Mouse (Mus musculus) right cerebral cortex, postnatal 10 days (tissue): ENCODE results near the gene Mtss1l.

Source experiments
- DNase-seq, 2 experiments: peaks; one replicate each; pipeline ENCODE4 v3.0.0; 2021; ENCODE audit warnings: low spot score in 2 of 2

Gene Mtss1l

DNA sequence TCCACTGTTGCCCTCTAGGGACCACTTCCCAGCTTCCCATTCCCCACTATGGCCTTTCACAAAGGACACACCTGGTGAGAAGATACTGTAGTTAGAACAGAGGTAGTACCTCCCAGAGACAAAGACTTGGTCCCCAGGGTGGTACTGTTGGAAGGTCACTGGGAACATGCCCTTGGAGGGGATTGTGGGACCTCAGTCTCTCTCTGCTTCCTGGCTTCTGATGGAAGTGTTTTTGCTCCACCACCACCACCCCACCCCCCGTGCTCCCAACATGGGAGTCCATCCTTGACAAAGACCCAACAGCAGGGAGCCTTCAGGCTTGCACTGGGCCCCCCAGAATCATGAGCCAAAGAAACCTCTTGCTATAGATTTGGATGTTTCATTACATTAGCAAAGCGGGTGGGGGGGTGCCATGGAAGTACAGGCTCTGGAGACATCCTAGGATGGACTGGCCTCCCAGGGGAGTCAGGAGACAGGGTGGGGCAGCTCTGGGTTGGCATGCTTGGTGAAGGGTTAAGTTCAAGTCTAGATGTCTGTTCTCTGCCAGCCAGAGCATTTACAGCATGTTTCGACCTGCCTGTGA, 14.9 kb upstream of the Mtss1l start:
- DNase-seq, result no peak

DNA sequence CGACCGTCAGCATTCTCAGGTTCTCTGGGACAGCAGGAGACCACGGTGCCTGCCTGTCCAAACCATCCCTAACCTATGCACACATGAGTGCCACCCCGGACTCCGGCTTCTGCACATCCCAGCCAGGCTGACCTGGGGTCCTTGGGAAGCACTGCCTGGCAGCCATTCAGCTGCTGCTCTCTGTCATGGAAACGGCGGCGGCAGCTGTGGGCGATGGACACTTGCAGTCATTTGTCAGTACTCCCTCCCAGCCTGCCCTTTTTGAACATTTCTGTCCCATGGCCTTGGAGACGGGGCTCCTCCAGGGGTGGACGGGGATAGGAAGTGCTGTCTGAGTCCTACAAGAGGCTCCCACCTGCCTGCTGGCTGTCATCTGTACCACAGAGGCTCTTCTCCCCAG, 12.8 kb upstream of the Mtss1l start:
- DNase-seq, result no peak

DNA sequence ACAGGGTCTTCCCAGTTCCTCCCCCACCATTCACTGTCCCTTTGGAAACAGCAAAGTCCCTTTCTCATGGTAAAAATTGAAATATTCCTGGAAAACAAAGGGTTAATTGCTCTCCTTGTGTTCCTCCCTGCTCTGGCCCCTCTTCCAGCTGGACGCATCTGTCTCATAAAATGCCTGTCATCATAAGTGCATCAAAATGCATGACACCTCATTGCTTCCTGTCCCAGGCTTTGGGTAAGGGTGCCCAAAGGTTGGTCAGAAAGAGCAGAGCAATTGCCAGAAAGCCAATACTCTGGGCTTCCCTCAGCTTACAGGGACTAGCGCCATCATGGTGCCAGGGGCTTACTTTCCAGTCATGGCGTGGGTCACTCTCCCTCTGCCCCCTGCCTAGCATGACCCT, 10.7 kb upstream of the Mtss1l start:
- no peak for DNase-seq

DNA sequence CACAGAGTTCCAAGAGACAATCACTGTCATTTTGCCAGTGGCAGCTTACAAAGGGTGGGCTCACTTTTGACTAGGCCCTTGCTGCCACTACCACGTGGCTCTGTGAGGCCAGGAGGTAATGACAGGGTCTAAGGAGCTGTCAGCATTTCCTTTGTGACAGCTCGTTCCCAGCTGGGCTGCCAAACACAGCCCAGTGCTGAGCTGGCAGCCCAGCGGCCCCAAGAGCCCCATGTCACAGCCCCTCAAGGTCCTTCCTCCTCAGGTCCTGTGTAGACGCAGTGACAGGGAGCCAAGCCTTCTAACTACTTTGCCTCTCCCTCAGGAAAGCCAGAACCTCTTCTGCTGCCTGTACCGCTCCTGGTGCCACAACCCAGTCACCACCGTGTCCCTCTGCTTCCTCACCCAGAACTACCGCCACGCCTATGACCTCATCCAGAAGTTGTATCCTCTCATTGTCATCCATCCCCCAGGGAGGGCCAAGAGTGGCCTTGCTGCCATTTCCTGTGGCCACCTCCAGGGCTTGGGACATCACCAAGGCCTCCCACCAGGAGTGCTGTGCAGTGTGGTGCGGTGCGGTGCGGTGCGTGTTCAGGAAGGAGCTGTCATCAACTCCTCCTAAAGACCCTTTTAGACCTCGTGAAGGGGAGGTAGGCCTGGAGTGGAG, 9.9 kb upstream of the Mtss1l start:
- DNase-seq, result peak in 1 of 2 experiments; percentile 57

DNA sequence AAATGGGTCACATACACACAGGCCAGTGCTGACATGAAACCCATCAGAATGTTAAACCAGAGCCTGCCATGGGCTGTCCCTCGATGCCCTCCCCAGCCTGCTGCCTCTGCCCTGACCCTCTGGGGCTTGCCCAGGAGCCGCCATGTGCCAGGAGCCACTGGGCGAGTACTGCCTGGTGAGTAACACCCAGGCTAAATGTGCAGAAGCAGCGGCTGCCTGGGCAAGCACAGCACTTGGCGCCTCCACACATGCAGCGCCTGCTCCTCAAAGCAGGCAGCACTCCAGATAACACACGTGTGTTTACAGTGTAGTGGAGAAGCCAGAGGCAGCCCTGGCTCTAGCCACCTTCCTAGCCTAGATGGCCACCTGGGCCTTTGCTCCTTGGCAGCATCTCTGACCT, 8.2 kb upstream of the Mtss1l start:
- DNase-seq, result peak; percentile 67 to 79

DNA sequence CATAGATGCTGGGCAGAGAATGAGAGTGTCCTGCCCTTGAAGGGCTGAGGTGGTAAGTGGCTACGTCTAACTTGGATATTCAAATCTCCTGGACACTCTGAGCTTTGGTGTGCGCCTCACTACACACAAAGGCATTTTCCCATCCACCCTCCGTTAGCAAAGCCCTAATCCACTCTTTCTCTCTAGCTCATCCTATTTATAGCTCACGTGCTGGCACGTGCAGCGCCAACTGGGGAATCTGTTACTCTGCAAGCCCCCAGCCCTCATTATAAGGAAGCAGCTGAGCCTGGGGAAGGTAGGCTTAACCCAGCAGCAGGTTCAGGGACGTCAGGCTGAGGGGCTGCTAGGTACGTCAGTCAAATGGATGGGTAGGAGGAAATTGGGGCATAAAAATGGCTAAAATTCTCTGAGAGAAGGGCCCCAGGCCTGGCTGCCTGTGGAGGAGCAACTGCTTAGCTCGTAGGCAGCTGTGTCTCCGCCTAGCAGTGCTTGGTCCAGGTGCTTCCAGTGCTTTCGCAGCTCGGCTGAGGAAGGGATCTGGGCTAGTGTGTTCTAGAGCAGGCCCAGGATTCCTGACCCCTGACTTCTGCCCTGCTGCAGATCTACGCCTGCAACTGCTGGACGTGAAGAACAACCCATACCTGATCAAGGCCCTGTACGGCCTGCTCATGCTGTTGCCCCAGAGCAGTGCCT, 6.3 kb upstream of the Mtss1l start:
- peak; percentile 76 to 89 for DNase-seq

DNA sequence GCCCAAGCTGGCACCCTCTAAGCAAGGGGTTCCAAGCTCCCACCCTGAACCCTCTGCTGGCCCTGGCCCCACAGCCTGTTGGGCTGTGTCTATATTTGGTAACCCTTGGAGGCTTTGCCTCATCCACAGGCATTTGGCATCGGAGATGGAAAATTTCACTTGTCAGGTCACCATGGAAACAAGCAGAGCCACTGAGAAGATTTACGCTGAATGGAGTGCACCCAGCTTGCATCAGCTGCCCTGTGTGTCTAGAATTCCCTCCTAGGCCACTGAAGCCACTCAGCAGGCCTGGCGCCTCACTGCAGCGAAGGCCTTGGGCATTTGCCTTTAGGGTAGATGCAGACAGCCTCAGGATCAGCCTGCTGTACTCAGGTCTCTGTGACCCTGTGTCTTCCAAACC, 5.2 kb upstream of the Mtss1l start:
- peak; percentile 82 to 92 for DNase-seq

DNA sequence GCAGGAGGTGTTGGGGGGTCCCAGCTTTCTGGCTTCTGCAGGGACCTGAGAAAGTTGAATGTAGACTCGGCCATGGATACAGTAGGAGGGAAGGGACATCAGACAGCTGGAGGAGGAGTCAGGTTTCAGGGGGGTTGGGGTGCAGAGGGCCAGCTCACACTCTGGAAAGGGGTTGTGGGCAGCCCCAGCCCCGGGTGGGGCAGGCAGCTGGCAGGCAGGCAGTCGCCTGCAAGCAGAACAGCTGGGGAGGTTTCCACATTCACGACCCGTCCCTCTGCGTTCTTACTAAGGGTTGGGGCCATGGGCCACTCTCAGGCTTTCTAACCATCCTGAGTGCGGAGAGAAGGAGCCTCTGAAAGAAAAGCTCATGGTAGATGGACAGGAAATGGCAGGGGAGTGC, 4.1 kb upstream of the Mtss1l start:
- no peak for DNase-seq

DNA sequence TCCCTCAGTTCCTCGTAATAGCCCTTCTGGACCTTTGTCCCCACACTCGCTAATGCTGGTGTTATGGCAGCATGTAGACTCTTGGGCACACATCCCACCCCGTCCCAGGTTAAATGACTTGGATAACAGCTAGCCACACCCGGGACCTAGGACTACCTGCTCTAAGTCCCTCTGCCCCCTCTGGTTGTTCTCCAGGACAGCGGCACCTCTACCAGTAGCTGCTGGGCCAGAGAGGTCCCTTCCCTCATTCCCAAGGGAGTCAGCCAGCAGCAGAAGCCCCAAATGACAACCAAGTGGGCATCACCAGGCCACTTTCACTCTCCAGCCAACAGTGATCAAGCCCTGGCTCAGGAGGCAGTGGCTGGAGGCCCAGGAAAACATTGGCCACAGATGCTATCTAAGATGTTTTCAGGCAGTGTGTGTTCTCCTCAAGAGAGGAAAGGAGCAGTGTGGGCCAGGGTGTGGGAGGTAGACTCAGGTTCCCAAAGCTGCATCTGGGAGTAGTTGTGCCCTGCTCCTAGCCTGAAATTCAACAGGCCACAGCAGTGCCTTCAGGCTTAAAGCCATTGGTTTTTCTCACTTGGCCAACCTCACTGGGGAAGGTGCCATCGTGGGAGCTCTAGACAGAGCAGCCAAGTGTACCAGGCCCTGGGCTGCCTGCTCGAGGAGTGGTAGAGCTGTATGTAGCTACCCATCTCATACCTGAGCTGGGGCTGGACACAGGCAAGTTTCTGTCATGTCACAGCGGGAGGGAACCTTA, 2.9 kb upstream of the Mtss1l start:
- DNase-seq, result peak in 1 of 2 experiments; percentile 58

DNA sequence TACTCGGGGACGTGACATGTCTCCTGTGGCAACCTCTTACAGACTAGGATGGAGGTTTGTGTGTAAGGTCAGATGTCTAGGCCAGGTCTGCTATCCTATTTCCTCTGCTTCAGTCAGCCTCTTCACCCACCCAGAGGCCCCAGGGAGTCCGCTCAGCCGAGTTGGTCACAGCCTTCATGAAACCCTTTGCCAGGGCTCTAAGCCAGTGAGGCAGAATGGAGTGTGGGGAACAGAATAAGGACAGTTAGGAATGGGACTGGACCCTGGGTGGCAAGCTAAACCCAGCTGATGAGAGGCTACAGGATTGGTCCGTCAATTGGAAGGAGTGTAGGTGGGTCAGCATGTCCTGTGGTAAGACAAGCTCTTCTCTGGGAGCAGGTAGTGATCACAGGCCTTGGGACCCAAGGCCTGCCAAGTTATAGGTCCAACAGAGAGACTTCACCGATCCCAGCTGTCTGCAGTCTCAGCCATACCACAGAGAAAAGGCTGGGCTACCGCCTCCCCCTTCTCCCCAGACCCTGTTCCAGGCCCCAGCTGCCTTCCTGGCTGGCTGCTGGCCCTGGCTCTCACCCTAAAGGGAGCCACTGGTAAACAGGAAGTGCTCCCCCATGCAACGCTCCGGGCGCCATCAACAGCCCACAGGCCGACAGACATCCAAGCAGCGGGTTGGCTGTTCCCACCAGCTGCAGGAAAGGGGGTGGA, 2.2 kb upstream of the Mtss1l start:
- DNase-seq, result peak; percentile 84

DNA sequence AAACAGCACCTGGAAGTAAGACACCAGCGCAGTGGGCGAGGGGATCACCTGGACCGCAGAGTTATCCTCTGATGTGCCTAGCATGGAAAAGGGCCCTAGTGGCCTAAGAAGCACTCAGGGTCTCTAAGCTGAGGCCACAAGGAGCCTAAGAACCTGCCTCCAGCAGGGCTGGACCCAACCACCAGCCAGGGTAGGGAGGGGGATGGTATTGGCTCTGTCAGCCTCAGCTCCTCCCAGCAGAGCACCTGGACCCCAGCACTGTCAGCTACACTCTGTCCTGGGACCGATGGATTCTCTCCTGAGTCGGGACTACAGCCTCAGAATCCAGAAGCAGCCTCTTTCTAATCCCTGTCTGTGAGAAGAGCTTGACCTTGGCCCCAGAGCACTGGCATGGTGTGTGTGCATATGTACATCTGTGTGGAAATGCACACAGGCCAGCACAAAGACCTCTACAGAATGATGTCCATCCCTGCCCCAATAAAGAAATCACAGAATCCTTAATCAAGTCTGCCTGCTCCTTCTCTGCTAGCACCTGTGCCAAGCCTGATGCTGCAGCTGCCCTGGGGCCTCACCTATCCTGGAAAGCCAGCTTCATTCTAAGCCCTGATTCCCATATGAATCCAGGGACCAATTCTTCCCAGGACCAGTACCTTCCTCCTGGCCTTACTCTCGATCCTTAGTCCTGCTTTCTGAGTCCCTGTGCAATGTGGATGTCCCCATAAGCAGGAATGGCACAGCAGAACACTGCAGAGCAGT, 1.2 kb upstream of the Mtss1l start:
- no peak for DNase-seq

DNA sequence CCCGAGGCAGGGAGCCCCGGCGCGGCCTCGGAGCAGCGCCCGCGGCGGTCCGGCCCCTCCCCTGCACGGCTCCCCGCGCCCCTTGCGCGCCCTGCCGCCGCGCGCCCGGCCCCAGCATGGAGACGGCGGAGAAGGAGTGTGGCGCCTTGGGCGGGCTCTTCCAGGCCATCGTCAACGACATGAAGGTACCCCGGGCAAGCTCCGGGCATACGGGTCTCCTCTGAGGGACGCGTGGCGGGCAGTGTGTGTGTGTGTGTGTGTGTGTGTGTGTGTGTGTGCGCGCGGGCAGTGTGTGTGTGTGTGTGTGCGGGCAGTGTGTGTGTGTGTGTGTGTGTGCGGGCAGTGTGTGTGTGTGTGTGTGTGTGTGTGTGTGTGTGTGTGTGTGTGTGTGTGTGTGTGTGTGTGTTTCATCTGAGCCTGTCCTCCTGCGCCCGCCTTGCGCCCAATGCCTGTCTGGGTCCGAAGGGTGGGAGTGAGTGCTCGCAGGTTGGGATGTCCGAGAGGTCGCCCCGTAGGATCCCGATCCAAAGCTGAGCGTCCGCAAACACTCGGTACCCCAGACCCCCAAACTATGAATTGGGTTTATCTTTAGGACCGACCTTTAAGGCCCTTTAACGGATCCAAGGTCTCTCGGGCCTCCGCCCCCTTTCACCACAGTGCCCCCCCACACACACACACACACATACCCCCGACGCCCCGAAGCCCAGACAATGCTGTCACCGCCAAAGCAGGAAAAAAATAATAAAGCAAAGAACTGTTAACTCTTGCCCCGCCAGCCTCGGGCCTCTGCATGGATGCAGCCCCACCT, 534 bp downstream of the Mtss1l start:
- DNase-seq, result peak in 1 of 2 experiments; percentile 72

DNA sequence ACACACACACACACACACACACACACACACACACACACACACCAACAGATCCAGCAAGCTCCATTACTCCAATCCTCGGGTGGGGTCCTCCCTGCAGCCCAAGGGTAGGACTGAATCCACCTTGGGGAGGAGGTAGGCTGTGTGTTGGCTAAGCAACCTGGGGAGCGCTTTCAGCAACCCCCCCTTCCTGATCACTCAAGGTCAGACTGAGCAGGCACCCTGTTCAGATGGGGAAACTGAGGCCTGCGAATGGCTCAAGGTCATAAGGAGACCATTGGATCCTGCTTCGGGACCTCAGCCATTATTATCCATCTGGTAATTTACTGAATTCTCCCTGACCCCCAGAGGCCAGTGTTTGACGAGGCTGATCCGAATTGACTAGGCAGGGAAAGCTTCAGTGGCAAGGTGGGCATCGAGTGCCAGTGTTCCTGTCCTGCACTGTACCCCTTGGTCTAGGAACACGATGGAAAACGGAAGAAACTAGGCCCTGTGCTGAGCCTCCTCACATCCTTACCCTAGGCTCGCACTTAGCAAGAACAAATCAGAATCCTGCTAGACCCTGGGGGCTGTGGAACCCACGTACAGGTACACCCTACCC, 1.2 kb downstream of the Mtss1l start:
- DNase-seq, result no peak

DNA sequence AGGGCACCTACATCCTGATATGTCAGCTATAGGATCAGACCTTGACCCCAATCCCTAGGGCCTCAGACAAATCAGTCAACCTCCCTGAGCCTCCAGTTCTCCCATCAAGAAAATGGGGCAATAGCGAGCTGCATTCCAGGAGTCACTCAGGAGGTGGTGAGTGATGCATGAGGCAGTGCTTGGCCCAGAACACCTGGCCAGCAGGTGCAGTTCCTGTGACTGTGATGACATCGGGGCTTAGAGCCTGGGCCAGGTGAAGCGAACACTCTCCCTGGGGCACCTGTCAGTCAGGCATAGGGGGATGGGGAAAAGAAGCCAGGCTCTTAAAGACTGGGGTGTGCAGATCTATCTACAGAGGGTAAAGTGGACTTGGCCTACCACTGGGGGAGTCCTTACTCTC, 3.2 kb downstream of the Mtss1l start:
- DNase-seq, result no peak

DNA sequence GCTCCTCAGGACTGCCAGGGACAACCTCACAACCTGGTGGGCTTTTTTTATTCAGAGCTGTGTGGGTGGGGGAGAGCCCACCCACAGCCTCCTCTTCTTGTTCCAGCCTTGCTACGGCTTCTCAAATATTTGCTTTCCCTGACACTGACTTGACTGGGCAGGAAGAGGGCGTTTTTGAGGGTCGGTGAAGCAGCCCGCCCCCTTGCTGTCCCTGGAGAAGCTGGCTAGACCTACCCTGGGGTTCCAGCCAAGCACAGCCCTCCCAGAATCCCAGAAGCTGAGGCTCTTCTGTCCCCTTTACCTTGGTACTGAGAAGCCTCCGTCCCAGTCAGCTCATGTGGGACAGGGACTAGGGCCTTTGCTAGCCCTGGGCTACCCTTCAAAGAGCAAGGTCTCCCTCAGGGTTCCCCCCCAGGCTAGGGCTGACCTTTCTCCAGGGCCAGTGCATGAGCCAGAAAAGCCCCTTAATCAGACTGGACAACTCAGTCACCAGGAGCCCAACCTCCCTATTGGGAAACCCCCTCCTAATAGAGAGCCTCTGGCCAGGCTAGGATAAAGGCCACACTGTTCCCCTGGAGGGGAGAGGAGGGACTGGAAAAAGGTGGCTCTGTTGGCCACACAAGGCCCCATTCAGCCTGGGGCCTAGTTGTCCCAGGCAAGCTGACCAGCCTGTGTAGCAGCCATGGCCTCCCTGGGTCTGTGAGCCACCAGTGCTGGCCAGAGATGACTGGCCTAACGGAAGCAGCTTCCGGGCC, 4.0 kb downstream of the Mtss1l start:
- DNase-seq, result peak; percentile 77 to 86

DNA sequence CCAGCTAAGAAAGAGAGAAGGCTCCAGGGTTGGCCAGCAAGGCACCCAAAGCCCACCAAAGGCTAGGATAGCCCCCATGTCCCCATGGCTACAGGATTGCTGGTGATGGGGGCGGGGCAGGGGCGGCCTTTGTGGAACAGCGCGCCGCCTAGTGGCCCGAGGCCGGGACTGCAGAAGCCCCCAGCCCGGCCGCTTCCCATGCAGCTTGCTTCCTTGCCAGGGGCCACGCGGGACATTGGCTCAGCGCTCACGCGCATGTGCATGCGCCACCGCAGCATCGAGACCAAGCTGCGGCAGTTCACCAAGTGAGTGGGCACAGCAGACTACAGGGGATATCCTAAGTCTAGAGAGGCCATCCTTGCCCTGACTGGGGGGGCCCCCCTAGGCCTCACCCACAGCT, 5.6 kb downstream of the Mtss1l start:
- DNase-seq, result peak; percentile 79 to 86

DNA sequence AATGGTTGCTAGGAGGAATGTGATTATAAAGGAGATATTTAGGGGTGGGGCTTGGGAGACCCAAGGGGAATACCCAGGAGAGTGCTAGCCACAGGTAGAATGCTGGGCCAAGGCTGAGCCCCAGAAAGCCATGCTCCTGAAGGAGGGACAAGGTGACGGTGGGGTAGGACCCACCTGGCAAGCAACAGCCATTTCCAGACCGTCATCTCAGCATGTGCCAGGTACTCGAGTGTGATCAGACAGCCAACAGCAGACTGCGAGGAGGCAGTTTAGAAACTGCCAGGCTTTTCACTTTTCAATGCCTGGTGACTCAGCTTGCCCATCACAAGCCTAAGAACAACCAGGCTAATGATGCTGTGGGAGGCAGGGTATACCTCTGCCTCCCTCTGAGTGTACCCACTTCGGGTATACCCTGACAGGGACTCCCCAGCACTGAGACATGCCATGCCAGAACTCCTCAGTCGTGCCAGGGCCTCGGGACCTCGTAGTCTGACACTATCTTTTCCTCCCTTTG, 10.1 kb downstream of the Mtss1l start:
- DNase-seq, result no peak

DNA sequence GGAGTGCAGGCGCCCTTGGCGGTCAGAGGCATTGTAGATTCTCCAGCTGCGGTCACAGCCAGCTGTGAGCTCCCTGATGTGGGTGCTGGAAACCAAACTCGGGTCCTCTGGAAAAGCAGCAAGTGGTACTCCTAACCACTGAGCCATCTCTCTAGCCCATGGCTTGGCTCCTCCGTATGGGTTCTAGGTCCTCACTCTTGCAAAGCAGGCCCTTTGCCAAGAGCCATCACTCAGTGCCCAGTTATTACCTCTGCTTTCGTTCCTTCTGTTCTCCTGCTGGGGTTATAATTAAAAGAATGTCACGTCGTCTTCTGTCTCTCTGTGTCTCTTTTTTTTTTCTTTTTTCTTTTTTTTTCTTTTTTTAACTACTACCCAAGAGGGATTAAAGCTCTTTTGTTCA, 11.8 kb downstream of the Mtss1l start:
- DNase-seq, result peak in 1 of 2 experiments; percentile 42
